Mouse (Mus musculus): Measurements from ENCODE around the gene Papss1.

Gene Papss1

GRCm38 (mm10) chr3:131587959-131588358, 23.4 kb downstream of the Papss1 start:
- no peak for DNase-seq

DNA sequence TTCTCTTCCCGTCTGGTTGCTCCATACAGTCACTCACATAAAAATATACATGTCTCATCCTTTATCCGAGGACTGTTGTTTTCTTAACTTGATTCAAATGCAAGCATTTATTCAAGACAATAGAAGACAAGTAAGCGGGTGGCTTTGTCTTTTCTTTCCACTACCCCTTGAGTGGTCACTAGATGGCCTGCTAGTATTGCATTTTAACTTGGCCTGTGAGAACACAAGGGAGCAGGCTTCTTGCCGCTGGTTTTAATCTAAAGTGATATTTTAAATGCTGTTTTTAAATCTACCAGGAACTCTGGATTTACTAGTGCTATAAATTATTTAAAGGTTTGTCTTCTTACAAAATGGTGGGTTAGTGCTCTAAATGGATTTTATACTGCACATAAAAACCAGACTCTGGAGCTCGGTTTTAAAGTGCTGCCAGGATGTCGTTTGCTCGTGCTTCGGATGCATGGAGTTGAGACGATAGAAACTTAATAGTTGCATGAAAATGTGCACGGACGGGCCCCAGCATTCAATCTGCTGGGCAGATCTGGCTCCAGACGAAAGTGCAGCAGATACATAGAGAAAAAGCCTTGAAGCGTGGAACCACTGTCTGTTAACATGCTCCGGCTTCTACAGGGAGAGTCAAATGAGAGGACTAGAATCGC, 28.7 kb downstream of the Papss1 start:
- no peak for DNase-seq

- no peak for DNase-seq
Observed at GRCm38 (mm10) chr3:131594361-131594760, 29.8 kb downstream of the Papss1 start.

- no peak for DNase-seq
Observed at GRCm38 (mm10) chr3:131595546-131596245, 31.1 kb downstream of the Papss1 start.

DNA sequence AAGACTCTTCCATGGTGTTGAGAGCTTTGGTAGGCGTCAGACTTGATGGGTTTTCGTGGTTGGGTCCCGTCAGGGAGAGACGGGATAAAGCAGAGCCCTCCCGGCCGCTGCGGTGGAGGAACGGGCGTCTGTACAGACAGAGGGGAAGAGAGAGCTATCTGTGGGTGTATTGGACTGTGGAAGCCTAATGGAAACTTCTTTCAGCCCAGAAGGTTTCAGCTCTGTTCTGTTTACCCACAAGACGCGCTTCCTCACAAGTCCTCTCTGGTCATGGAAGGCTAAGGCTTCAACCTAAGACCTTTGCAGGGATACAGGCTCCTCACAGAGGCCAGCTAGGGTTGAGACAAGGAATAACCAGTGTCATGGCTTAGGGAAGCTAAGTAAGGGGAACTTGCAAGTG, 36.2 kb downstream of the Papss1 start:
- DNase-seq, result no peak

- DNase-seq, result no peak
Observed at GRCm38 (mm10) chr3:131601366-131601765, 36.8 kb downstream of the Papss1 start.

DNA sequence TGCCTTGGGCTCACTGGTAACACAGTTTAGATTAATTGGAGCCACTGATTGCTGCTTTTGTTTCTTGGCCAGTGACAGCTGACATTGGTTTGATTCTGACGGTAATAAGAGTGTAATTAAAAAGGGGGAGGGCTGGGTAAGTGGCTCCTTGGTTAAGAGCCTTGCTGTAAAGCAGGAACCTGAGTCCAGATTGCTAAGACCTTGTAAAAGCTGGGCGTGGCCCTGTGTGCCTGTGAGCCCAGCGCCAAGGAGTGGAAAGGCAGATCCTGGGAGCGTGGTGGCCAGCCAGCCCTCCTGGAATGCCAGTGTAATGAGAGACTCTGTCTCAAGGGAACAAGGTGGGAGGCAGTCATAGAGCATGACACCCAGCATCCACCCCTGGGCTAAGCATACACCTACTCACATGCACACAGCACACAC, 38.4 kb downstream of the Papss1 start:
- no peak for DNase-seq

DNA sequence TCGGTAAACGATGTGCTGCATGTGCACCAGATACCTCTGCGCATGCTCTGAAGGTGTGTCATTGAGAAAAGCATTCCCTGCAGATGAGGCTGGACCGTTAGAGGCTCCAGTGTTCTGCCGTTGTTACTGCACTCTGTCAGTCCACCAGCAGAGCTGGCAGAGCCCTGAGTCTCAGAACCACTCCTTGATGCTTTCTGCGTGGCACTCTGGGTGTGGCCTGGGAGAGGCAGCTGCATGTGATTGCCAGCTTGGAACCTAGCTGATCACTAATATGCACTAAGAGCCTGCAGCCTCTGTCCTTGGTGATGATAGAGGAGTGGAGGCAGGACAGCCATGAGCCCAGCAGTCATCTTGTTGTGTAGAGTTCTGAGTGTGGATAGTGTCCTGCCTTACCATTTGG, 43.5 kb downstream of the Papss1 start:
- DNase-seq, result no peak

DNA sequence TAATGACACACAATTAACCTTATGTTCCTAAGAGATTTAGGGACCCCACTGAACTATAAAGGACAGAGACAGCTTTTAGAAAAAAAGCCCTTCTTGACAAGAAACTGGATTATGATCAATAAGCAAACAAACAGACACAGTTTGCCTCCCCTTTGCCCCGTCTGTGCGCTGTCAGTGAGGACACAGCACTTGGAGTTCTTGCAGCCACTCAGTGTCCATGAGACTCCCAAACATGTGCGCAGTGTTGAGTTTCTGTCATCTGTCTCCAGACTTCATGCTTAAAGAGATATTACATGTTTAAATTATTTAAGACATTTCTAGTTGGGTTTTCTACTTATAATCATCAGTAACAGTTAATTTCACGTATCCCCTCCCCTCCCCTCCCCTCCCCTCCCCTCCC, 45.1 kb downstream of the Papss1 start:
- DNase-seq, result no peak

DNA sequence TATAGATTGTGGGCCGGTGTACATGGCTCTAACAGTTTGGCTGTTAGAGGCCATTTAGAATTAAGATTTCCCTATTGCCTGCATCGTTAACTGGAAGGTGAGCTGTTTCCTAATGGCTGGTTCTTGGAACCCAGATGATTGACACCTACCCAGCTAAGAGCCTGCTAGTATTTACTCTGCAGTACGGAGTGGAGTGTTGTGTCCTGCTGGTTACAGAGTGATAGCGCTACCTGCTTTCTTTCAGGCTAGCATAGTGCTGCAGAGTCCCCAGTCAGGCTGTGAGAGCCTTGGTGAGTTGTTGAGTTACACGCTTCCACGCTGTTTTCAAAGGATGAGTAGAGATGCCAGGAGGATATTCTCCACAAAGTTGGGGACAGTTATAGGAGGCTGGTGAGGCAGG, 46.0 kb downstream of the Papss1 start:
- DNase-seq, result no peak

DNA sequence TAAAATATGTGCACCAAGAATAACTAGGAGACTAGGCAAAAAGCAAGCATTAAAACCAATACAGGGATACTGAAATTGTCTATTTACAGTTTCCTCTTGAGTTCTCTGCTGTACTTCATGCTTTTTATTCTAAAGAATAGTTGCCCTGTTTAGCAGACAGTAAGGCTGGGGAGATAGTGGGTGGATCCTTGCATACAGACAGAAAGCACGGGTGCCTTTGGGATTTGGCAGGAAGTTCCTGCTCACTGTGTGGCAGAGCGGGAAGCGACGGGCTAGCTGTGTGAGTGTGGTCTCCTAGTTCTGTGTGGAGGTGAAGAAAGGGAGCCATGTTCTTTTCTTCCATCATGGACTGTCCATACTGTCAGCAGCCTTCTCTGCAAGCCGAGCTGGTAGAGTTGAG, 48.3 kb downstream of the Papss1 start:
- no peak for DNase-seq

DNA sequence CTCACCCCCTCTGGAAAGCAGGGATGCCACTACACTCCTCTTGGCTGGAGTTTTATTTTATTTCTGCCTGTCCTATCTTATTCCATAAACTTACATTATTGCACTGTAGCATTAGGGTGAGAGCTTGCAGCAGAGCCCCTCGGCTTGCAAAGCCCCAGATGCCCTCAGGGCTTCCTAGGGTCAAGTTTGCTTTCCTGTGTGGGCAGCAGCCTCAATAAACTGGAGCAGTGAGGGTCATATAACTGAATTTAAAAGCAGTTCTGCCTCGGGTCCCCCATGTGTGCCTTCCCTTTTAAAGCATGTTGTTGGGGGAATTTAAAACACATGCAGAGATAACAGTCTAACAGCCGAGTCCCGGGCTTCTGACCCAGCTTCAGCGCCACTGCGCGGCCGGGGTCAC, 49.5 kb downstream of the Papss1 start:
- no peak for DNase-seq

- DNase-seq, result no peak
Observed at GRCm38 (mm10) chr3:131618580-131619338, 54.2 kb downstream of the Papss1 start.

- no peak for DNase-seq
Observed at GRCm38 (mm10) chr3:131623208-131623607, 58.6 kb downstream of the Papss1 start.

DNA sequence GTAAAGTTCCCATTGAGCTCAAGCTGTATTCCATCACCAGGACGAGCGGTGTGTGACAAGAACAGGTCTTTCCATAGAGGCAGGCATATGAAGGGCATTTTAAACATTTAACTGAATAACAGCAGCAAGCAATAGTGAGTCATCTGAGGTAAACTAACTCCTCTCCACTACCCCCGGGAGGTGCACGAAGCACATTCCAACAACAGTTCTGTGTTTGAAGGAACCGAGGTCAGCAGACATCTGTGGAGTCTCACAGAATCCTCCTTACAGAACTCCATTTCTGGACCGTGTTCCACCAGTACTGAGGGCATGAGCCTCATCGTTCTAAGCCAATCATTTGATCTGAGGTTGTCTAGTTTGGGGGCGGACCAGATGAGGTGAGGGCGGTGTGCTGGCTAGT, 59.5 kb downstream of the Papss1 start:
- DNase-seq, result no peak

DNA sequence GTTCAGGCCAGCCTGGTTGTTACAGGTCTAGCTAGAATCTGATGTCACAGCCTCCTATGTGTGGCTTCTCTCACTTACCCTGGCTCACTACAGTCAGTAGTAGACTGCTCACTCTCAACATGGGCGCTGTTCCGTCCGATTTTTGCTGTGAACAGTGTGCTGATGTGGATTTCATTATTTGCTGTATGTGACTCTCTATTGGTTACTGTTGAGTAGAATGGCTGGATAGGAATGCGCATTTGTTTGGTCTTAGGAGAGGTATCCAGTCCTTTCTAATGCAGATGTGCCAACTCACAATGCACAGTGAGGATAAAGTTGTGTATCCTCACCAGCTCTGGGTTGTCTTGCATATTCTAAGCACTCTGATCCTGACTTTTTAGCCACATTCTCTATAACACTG, 62.9 kb downstream of the Papss1 start:
- DNase-seq, result no peak

GRCm38 (mm10) chr3:131628265-131628664, 63.7 kb downstream of the Papss1 start:
- no peak for DNase-seq

GRCm38 (mm10) chr3:131628931-131629330, 64.4 kb downstream of the Papss1 start:
- no peak for DNase-seq

DNA sequence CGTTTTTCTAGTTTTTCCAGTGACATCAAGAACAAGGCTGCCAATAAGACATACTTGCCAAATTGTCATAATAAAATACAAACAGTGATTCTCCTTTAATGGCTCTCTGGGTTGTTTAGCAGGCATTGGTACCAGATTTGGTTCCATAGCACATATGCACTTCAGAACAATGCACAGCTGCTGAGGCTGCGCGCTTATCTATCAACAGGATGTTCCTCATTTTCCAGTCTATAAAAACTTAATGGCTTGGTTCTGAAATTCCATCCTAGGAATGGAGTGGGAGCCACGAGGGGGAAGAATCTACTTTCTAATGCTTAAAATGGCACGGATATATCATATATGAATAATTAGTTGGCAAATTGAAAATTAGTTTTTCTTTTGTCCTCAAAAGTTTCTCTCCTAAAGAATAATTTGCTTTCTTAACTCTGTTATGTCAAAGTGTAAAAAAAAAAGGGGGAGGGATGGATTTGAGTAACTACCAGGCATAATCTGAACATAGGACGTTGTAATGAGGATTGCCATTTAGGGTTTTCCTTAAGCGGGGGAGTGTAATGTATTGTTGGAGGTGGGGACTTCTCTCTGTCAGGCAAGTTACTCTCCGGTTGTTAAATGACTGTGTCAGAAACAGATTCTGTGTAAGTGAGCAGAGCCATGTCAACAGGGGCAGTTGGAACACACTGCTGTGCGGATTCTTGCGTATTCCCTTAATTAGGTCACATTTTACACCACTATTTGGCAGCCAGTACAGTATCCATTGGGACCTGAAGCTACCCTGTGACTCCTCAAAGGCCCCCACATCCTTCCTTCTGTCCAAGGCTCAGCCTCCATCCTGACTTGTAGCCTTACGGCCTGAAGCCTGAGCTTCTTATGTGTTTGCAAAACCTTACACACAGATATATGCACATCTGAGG, 66.1 kb downstream of the Papss1 start:
- DNase-seq, result no peak

GRCm38 (mm10) chr3:131631318-131631870, 66.8 kb downstream of the Papss1 start:
- DNase-seq, result no peak

DNA sequence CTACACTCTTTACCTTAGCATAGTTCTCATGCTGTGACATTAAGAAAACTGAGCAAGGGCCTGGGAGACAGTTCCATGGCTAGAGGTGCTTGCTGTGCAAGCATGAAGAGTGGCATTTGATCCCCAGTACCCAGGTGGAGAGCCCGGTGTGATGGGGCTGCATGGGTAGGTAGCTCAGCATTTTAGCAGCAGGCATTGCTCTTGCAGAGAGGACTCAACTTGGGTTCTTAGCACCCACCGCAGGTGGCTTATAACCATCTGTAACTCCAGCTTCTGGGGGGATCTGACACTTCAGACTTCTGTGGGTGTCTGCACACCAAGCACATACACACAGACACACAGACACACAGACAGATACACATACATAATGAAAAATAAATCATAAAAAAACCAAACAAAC, 69.5 kb downstream of the Papss1 start:
- no peak for DNase-seq

DNA sequence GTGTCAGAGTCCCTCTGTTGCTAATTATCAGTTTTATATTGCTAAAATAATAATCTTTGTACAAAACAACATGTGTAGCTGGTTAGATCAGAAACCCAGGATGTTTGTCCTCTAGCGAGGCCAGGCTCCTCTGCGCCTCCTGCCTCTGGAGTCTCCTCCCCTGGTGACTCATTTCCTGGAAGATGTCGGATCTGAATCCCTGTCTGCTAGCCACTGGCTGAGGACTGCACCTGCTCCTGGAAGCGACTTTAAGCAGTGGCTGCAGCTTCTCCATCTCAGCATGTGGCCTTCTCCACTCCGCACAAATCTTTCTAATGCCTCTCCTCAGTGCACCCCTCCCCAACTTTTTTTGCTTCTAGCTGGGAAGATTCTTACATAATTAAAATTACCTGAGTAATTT, 71.6 kb downstream of the Papss1 start:
- DNase-seq, result no peak

DNA sequence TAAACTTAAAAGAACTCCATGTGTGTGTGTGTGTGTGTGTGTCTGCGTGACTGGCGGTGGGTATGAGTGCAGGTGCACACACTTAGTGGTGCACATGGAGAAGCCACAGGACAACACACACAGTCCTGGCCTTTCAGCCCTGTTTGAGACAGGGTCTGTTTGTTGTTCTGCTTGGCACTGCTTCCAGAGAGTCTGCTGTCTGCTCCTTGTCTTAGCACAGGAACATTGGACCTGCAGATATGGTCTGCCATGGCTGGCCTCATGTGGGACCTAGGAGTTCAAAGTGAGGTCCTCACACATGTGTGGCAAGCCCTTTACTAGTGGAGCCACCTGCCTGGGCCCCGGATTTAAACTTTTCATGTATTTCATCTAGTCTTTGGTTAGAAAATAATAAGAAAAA, 72.4 kb downstream of the Papss1 start:
- no peak for DNase-seq

Data from thymus, adult 18-20 months (tissue).